14 mouse cellular contexts compared by ENCODE assay signal in genomic region chr6:31137351-31137750, GRCm38 (mm10).
DNase-seq lines count a peak whose midpoint lies in the region; ATAC-seq lines count a peak whose summit lies in the region.
"Had no signal": no experiment of that assay in that cellular context is flagged by ENCODE, and none has a peak within 500 bp of the region (broad histone marks: within the 10 kb centered on the region; RNA-seq: fewer than 3 reads in every experiment).

No protein-coding gene starts in this region.

- ATAC-seq in frontal cortex, adult (ENCODE audit: low TSS enrichment), result peak; percentile 44
- ATAC-seq: activated CD4-positive, CD25-positive, alpha-beta regulatory T cell, adult 4 months; hindbrain, embryonic 16.5 days; lung, postnatal 0 days had no signal

- no peak for DNase-seq in frontal cortex, postnatal 14 days (ENCODE audit: low spot score in 2 of 2)
- peak; percentile 70 to 74 for DNase-seq in heart, adult 9 months (ENCODE audit: low spot score in 2 of 2)
- no peak for DNase-seq in heart, adult 8-10 months (ENCODE audit: low spot score)
- DNase-seq in kidney, postnatal 36 days, result peak; percentile 50 to 62
- DNase-seq in kidney, postnatal 14 days, result no peak
- peak; percentile 67 for DNase-seq in brain, adult 2 months (ENCODE audit: low read depth, low spot score)
- DNase-seq in urinary bladder, postnatal 25 days (ENCODE audit: low spot score), result no peak
- DNase-seq: adrenal gland, adult 8-10 months; layer of hippocampus, adult 9-11 months; spleen, adult 18-20 months had no signal

Comparison
In these comparisons a context has a peak if more than half of its experiments do, and no peak if none do; other contexts are left out.
1. DNase-seq: peak in heart, adult 9 months (2 of 2), kidney, postnatal 36 days (2 of 2) and brain, adult 2 months (single experiment); none in frontal cortex, postnatal 14 days (0 of 2), heart, adult 8-10 months (single experiment), kidney, postnatal 14 days (single experiment) and urinary bladder, postnatal 25 days (single experiment).